Mouse (Mus musculus): ENCODE results near the gene Acsm2. TPM values are rescaled to one million over a fixed set of nuclear protein-coding genes. Genes with fewer than 3 reads are reported as not detected.
A peak's percentile ranks its signal among the peaks of the same experiment; 100 is the strongest.

Acsm2 gene
- polyA plus RNA-seq, 1 experiment from 2014 or later = not detected

DNA sequence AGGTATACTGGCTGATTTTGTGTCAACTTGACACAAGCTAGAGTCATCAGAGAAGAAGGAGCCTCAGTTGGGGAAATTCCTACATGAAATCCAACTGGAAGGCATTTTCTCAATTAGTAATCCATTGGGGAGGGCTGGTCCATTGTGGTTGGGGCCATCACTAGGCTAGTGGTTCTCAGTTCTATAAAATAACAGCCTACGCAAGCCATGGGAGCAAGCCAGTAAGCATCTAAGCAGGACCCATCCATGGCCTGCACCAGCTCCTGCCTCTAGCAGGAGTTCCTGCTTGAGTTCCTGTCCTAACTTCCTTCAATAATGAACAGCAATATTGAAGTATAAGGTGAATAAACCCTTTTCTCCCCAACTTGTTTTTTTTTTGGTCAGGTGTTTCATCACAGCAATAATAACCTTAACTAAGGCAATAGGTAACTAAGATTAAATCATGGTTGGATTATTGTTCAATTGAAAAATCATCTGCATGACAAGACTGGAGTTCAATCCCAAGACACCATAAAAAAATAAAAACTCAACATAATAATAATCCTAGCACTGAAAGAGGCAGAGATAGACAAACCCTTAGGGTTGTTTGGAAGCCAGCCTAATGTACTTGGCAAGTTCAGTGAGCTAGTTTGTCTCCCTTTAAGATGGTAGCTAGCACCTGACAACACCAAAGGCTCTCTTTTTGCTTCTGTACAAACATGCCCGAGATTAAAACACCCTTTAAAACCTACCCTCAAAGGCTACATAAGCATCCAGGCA lies 47.2 kb downstream of the Acsm2 start:
- no peak for DNase-seq (ENCODE audit: low spot score)

DNA sequence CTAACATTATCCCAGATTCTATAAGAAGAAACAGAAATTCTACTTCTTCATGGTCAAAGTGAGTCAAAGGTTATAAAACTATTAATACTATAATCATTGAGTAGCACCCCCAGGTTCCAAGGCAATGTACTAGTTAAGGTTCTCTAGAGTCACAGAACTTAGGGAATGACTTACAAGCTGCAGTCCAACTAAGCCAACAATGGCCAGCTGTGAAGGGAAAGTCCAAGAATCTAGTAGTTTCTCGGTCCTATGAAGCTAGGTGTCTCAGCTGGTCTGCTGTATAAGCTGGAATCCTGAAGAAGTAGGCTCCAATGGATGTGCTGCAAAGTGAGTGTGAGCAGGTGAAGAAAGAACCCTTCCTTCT lies 47.8 kb downstream of the Acsm2 start:
- ATAC-seq (ENCODE audit: low read depth) (no peak), DNase-seq (ENCODE audit: low spot score) (no peak)
- Histone ChIP-seq H3K36me3 (ENCODE audit: control insufficient read depth, insufficient read depth, low read length) (no peaks in the 10 kb centered on the region), H3K27me3 (replicated peaks; ENCODE audit: control insufficient read depth, insufficient read depth, low read length) (no peaks in the 10 kb centered on the region), H3K4me1 (ENCODE audit: control insufficient read depth, insufficient read depth, low read length) (no peaks in the 10 kb centered on the region), H3K27ac (replicated peaks; ENCODE audit: low read depth, low read length) (no peak overlapping the region), H3K4me2 (ENCODE audit: low read depth, low read length) (no peak overlapping the region), H3K4me3 (ENCODE audit: low read depth, low read length) (no peak overlapping the region), H3K9ac (ENCODE audit: low read depth, low read length) (no peak overlapping the region), H3K9me3 (ENCODE audit: control insufficient read depth, low read length) (no peaks in the 10 kb centered on the region)
- WGBS = 75% methylated on average over 1 of the region's 1 CpGs

More for the DNA sequence above, 47.2 kb downstream of the Acsm2 start:
- Histone ChIP-seq H3K4me1 (ENCODE audit: control insufficient read depth, insufficient read depth, low read length) (no peaks in the 10 kb centered on the region), H3K36me3 (ENCODE audit: control insufficient read depth, insufficient read depth, low read length) (no peaks in the 10 kb centered on the region), H3K9ac (ENCODE audit: low read depth, low read length) (no peak overlapping the region), H3K4me3 (ENCODE audit: low read depth, low read length) (no peak overlapping the region), H3K27me3 (replicated peaks; ENCODE audit: control insufficient read depth, insufficient read depth, low read length) (no peaks in the 10 kb centered on the region), H3K4me2 (ENCODE audit: low read depth, low read length) (no peak overlapping the region), H3K9me3 (ENCODE audit: control insufficient read depth, low read length) (no peaks in the 10 kb centered on the region), H3K27ac (replicated peaks; ENCODE audit: low read depth, low read length) (no peak overlapping the region)
- 83% methylated on average over 2 of the region's 2 CpGs for WGBS
- ATAC-seq (ENCODE audit: low read depth) = no peak

DNA sequence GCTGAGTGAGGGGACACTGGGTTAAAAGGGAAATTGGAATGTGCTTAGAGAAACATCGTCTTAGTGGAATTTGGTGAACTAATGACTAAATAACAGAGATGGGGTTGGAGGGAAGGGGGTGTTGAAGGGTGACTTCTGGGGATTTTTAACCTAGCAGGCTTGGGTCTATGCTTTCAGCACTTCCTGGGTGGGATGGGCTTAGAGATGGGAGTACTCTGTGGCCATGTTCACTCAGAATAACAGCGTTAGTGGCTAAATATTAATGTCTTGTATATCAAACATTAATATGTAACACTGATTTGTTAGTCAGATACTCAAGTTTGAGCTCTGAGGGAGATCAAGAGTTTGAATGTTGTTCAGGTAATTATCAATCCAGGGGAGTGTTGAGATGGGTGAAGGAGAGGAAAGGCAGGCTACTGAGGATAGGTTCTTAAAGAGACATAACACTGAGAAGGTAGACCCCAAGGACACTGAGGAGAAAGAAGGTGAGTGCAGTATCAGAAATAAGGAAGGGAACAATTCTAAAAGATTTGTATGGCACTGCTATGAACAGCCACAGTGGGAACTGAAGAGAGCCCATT lies 50.9 kb downstream of the Acsm2 start:
- no peaks in the 10 kb centered on the region for H3K36me3 ChIP-seq (ENCODE audit: control insufficient read depth, insufficient read depth, low read length)
- no peak overlapping the region for H3K9ac ChIP-seq (ENCODE audit: low read depth, low read length)
- H3K27ac ChIP-seq (replicated peaks; ENCODE audit: low read depth, low read length) = no peak overlapping the region
- no peak for ATAC-seq (ENCODE audit: low read depth)
- no peaks in the 10 kb centered on the region for H3K27me3 ChIP-seq (replicated peaks; ENCODE audit: control insufficient read depth, insufficient read depth, low read length)
- no peaks in the 10 kb centered on the region for H3K9me3 ChIP-seq (ENCODE audit: control insufficient read depth, low read length)
- DNase-seq (ENCODE audit: low spot score) = no peak
- 71% methylated on average over 2 of the region's 2 CpGs for WGBS
- no peak overlapping the region for H3K4me3 ChIP-seq (ENCODE audit: low read depth, low read length)
- H3K4me2 ChIP-seq (ENCODE audit: low read depth, low read length) = no peak overlapping the region
- no peaks in the 10 kb centered on the region for H3K4me1 ChIP-seq (ENCODE audit: control insufficient read depth, insufficient read depth, low read length)

DNA sequence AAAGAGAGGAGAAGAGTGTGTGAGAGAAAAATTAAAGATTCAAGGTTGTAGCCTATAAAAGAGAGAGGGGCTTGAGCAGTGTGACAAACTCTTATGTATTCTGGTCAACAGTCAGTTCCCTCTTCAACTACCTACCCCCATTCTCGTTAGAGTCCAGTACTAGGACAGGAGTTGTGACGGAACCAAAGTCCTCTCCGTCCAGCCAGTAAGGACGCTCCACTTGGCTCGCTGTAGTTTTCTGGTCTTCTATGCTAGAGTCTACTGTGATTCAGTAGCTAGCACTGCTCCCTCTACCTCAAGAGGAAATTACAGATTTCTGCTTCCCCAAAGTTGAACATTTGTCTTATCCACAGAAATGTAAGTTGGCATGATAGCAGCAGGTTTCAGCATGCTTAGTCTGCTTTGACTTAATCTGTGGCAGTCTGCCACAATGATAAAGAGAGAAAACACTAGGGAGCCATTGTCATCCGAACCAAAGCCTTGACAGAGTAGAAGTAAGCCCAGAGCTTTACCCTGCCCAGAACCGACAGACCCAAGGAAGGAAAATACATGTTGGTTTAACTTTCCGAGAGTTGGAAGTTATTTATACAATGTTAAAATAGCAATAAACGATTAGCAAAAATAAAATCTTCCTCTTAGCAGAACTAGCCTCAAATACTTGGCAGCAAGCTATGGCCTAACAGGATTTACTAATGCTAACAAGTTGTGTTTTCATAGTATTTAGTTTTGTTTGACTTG lies 52.0 kb downstream of the Acsm2 start:
- DNase-seq (ENCODE audit: low spot score) (peak; percentile 73), ATAC-seq (ENCODE audit: low read depth) (peak; percentile 56)
- H3K4me3 ChIP-seq (ENCODE audit: low read depth, low read length) = no peak overlapping the region
- no peaks in the 10 kb centered on the region for H3K27me3 ChIP-seq (replicated peaks; ENCODE audit: control insufficient read depth, insufficient read depth, low read length)
- no peak overlapping the region for H3K4me2 ChIP-seq (ENCODE audit: low read depth, low read length)
- H3K9ac ChIP-seq (ENCODE audit: low read depth, low read length) = no peak overlapping the region
- H3K4me1 ChIP-seq (ENCODE audit: control insufficient read depth, insufficient read depth, low read length) = no peaks in the 10 kb centered on the region
- H3K36me3 ChIP-seq (ENCODE audit: control insufficient read depth, insufficient read depth, low read length) = no peaks in the 10 kb centered on the region
- H3K9me3 ChIP-seq (ENCODE audit: control insufficient read depth, low read length) = no peaks in the 10 kb centered on the region
- WGBS = 67% methylated on average over 9 of the region's 9 CpGs
- H3K27ac ChIP-seq (replicated peaks; ENCODE audit: low read depth, low read length) = no peak overlapping the region

DNA sequence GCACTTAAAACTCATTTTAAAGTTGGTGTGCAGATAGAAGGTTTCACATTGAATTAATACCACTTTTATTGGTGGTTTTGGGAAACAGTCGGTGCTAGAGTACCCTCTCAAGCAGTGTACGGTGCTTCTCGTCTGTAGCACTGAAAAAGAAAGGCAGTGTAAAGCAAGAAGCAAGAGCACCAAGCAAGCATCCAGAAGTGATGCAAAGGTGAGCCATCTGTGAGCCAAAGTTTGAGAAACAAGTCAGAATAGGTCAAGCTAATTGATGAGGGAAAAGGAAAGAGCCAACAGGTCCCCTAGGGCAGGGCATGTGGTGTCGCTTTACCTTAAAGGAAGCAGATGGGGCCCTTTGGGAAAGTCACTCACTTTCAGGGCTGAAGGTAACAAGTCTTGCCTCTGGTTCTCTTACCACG lies 52.5 kb downstream of the Acsm2 start, which contains the start of gene Acsm1:
Gene Acsm1, plus strand, starts transcription at position 363 of the 413 bp plus-strand sequence.
- no peaks in the 10 kb centered on the region for H3K27me3 ChIP-seq (replicated peaks; ENCODE audit: control insufficient read depth, insufficient read depth, low read length)
- H3K9me3 ChIP-seq (ENCODE audit: control insufficient read depth, low read length) = no peaks in the 10 kb centered on the region
- no peak within 1 kb of the TSS for H3K9ac ChIP-seq (ENCODE audit: low read depth, low read length)
- H3K36me3 ChIP-seq (ENCODE audit: control insufficient read depth, insufficient read depth, low read length) = no peaks in the 10 kb centered on the region
- no peaks in the 10 kb centered on the region for H3K4me1 ChIP-seq (ENCODE audit: control insufficient read depth, insufficient read depth, low read length)
- DNase-seq (ENCODE audit: low spot score) (peak; percentile 10), ATAC-seq (ENCODE audit: low read depth) (peak; percentile 71)
- WGBS = 66% methylated on average over 5 of the region's 5 CpGs
- H3K4me2 ChIP-seq (ENCODE audit: low read depth, low read length) = no peak within 1 kb of the TSS
- no peak within 1 kb of the TSS for H3K27ac ChIP-seq (replicated peaks; ENCODE audit: low read depth, low read length)
- H3K4me3 ChIP-seq (ENCODE audit: low read depth, low read length) = no peak within 1 kb of the TSS

DNA sequence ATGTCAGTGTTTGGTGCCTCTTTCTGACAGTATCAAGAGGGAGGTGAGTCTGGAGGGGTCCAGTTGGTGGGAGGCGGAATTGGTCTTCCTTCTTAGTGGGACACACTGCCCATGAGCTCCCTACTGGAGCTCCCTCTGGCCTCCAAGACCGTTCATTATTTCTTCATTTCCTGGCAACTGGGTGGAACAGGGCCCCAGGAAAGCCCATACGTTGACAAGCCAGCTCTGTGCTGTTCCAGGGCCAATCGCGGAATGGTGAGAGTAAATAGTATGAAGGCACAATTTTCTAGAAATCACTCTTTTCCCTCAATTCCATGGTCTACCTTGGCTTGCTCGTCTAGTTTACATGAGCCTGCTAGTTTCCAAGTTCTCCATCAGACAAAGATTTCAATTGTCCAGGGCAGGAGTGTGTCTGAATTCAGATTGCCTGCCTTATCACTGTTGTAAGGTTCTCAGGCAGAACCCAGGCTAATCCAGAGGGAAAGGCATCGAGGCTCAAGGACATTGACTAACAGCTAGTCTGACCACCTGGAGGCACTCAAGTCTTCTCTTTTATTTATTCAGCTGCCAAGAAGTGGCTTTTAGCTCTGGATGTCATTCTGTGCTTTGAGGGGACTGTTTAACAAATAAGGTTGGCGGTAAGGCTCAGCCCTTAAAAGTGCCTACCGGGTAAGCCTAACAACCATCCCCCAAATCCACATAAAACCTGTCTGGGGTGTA lies 53.8 kb downstream of the Acsm2 start:
- Histone ChIP-seq H3K9ac (ENCODE audit: low read depth, low read length) (no peak overlapping the region), H3K9me3 (ENCODE audit: control insufficient read depth, low read length) (no peaks in the 10 kb centered on the region), H3K27ac (replicated peaks; ENCODE audit: low read depth, low read length) (no peak overlapping the region), H3K4me3 (ENCODE audit: low read depth, low read length) (no peak overlapping the region), H3K4me1 (ENCODE audit: control insufficient read depth, insufficient read depth, low read length) (no peaks in the 10 kb centered on the region), H3K36me3 (ENCODE audit: control insufficient read depth, insufficient read depth, low read length) (no peaks in the 10 kb centered on the region), H3K4me2 (ENCODE audit: low read depth, low read length) (no peak overlapping the region), H3K27me3 (replicated peaks; ENCODE audit: control insufficient read depth, insufficient read depth, low read length) (no peaks in the 10 kb centered on the region)
- WGBS = 67% methylated on average over 9 of the region's 9 CpGs
- DNase-seq (ENCODE audit: low spot score) (no peak), ATAC-seq (ENCODE audit: low read depth) (no peak)

DNA sequence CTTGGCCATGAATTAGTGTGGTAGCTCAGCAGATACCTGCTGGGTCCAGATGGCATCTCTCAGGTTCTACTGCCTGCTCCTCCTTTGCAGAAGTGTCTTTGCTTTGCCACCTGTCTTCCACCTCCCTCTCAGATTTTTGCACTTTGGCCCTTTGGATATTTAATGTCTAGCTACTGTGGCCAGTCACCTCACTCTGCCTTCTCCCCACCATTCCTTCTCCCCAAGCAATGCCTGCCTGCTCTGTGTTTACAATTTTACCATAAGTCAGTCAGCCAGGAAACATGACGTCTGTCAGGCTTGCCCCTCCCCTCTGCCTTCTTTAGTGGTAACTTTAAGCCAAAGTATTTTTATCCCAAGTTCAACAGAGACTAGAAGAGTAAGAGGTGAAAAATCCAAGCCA lies 62.4 kb downstream of the Acsm2 start:
- Histone ChIP-seq H3K27ac (replicated peaks; ENCODE audit: low read depth, low read length) (no peak overlapping the region), H3K4me3 (ENCODE audit: low read depth, low read length) (no peak overlapping the region), H3K4me1 (ENCODE audit: control insufficient read depth, insufficient read depth, low read length) (no peaks in the 10 kb centered on the region), H3K9ac (ENCODE audit: low read depth, low read length) (no peak overlapping the region), H3K4me2 (ENCODE audit: low read depth, low read length) (no peak overlapping the region), H3K36me3 (ENCODE audit: control insufficient read depth, insufficient read depth, low read length) (no peaks in the 10 kb centered on the region), H3K27me3 (replicated peaks; ENCODE audit: control insufficient read depth, insufficient read depth, low read length) (no peaks in the 10 kb centered on the region), H3K9me3 (ENCODE audit: control insufficient read depth, low read length) (no peaks in the 10 kb centered on the region)
- 23% methylated on average over 1 of the region's 1 CpGs for WGBS
- ATAC-seq (ENCODE audit: low read depth) = no peak
- DNase-seq (ENCODE audit: low spot score) = no peak

DNA sequence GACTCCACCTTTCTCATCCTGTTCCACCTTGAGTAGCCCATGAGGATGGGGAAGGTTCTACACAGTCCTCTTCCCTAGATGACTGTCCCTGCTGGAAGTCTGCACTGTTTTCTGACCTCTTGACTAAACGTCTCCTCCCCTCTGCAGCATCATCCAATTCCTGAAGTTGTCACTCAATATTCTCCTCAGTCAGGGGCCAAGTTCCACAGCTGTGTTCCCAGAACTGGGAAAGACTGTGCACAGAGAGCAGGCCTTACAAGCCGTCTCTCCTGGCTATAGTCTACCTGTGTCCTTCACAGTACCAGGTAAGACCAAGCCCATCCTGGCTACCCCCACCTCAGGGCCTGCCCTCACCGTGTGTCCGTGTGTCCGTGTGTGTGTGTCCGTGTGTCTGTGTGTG lies 63.5 kb downstream of the Acsm2 start:
- no peak for ATAC-seq (ENCODE audit: low read depth)
- WGBS = 85% methylated on average over 6 of the region's 6 CpGs

More for the DNA sequence above, 63.5 kb downstream of the Acsm2 start:
- H3K27ac ChIP-seq (replicated peaks; ENCODE audit: low read depth, low read length) = no peak overlapping the region
- no peaks in the 10 kb centered on the region for H3K27me3 ChIP-seq (replicated peaks; ENCODE audit: control insufficient read depth, insufficient read depth, low read length)
- H3K9ac ChIP-seq (ENCODE audit: low read depth, low read length) = no peak overlapping the region
- no peaks in the 10 kb centered on the region for H3K4me1 ChIP-seq (ENCODE audit: control insufficient read depth, insufficient read depth, low read length)
- no peaks in the 10 kb centered on the region for H3K36me3 ChIP-seq (ENCODE audit: control insufficient read depth, insufficient read depth, low read length)
- no peak overlapping the region for H3K4me2 ChIP-seq (ENCODE audit: low read depth, low read length)
- H3K9me3 ChIP-seq (ENCODE audit: control insufficient read depth, low read length) = no peaks in the 10 kb centered on the region
- no peak for DNase-seq (ENCODE audit: low spot score)
- no peak overlapping the region for H3K4me3 ChIP-seq (ENCODE audit: low read depth, low read length)

All from embryonic facial prominence, embryonic 14.5 days (tissue).